Mouse (Mus musculus) embryo, embryonic 10 days (tissue): ENCODE measurements at regions not wholly inside any gene's neighbourhood (a gene's known extent, or its start where the extent isn't known, plus 50 kb on each side); places are given as distances from the start of the nearest gene placed in this dataset.

Experiments used
- DNase-seq: peaks from one replicate; pipeline ENCODE4 v3.0.0-alpha.2; 2015; ENCODE audit warnings: low spot score

GRCm38 (mm10) chr15:68811041-68811440 is 2310.3 kb upstream of the Lrrc6 start:
- DNase-seq = no peak

DNA sequence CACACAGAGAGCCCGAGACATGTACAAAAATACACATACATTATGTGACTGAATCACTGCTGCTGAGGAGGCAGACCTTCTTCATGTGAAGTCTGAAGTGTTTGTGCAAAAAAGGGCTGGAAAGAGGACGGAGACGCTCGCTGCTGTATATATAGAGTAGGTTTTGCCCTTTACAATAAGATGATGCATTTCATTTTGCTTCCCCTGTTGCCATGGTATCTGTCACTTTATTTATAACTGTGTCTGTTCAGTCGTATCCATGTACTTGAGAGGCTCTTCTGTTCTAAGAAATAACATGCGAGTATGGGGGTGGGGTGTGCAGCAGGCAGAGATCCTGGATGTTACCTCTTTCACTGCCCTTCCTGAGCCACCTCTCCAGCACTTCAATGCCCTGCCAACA is 2309.9 kb upstream of the Lrrc6 start:
- DNase-seq = no peak

- DNase-seq = no peak
Observed at GRCm38 (mm10) chr15:68808175-68808574, 2307.5 kb upstream of the Lrrc6 start.

DNA sequence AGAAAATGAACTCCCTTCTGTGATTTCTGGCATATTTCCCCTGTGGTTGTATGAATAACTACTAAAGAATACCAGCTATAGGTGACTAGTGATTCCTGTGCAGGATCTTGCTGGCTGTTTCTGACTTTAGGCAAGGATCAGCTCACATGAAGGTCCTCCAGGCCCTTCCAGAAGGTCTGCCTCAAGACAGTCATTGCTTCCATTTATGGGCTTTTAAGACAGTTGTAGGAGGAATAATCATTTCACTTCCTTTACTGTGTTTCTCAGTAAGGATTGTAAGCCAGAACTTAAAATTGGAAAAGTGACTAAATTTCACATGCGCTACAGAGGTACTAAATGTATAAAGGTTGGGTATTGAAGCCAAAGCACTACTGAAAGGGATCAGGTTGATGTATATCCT is 2303.5 kb upstream of the Lrrc6 start:
- DNase-seq = no peak

GRCm38 (mm10) chr15:68801763-68802162 is 2301.1 kb upstream of the Lrrc6 start:
- no peak for DNase-seq

- DNase-seq = no peak
Observed at GRCm38 (mm10) chr15:68797406-68797805, 2296.7 kb upstream of the Lrrc6 start.

- no peak for DNase-seq
Observed at GRCm38 (mm10) chr15:68795239-68795960, 2294.7 kb upstream of the Lrrc6 start.

- DNase-seq = no peak
Observed at GRCm38 (mm10) chr15:68759948-68760347, 2259.2 kb upstream of the Lrrc6 start.

GRCm38 (mm10) chr15:68755255-68755654 is 2254.5 kb upstream of the Lrrc6 start:
- no peak for DNase-seq

DNA sequence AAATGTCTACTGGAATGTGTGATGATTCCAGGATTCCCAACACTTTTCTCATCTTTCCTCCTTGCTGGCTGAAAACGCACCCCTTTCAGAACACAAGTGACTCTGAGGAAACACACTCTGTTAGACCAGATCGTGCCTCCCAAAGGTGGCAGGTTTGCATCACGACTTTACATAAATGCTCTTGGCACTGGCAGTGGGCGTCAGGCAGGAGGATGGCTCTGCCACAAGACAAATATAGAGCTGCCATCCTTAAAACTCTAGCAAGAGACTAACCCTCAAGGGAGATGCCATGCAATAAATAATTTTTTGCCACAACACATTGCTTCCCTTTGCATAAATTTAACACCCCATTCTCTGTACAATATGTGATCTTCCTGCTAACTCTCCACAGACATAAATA is 2254.1 kb upstream of the Lrrc6 start:
- no peak for DNase-seq

DNA sequence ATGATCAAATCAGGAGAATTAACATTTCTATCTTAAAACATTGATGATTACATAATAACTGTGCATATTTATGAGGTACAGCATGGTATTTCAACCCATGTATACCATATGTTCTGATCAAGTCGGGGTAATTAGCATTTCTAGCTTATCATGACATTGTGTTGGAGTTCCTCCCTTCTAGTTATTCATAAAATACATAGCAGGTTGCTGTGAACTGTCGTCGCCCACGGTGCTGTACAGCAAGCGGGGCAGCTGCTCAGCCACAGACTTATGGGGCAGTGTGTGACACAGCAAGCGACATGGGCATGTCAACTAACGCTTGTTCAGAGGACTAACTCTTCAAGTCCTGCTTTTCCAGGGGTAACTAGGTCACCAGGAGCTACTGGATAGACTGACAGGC is 2238.6 kb upstream of the Lrrc6 start:
- DNase-seq = no peak

DNA sequence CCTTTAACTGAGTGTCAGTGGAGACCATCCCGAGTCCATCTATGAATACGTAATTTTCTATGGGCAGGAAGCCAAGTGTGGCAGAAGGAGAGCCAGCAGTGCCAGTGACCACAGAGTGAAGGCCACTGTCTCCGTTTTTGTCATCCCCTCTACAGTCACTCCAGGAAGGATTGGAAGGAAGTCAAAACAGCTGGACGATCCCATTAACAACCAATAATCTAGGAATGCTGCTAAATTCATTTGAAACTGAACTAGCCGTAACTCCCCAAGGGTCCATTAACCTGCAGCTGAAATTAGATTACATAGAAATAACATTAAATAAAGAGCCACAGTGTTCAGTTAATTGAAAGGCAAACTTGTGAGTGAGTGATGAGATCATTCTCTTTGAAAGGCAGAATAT is 2220.5 kb upstream of the Lrrc6 start:
- DNase-seq = no peak

- DNase-seq = no peak
Observed at GRCm38 (mm10) chr15:68719486-68719885, 2218.8 kb upstream of the Lrrc6 start.

- DNase-seq = no peak
Observed at GRCm38 (mm10) chr15:68714337-68714736, 2213.6 kb upstream of the Lrrc6 start.

- no peak for DNase-seq
Observed at GRCm38 (mm10) chr15:68707306-68707705, 2206.6 kb upstream of the Lrrc6 start.

DNA sequence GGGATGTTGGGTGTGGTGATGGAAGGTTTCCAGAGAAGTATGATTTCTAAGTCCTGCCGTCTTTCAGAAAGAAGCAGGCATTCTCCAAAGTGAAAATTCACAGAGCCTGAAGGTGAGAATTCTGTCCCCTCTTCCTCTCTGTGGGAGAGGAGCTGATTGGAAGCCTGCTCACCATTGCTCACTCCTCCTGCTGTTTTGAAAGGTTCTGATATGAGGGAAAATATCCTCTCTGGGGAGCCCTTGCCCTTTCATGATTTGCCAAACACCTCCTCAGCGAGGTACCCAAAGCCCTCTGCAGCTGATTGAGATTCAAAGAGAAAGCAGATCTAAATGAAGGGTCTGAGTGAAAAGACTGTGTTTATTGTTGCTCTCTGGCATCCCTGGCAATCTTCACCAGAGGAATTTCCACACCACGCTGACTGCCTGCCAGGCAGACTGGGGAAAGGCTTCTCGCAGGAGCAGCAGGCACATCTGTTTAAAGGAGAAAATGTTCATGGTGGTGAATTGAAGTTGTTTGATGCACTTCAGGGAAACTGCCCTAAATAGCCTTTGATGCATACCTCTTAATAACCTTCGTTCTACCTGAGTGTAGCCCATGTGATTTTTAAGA is 2194.4 kb upstream of the Lrrc6 start:
- DNase-seq = no peak

GRCm38 (mm10) chr15:68667462-68667861 is 2166.8 kb upstream of the Lrrc6 start:
- no peak for DNase-seq

- no peak for DNase-seq
Observed at GRCm38 (mm10) chr15:68665331-68665730, 2164.6 kb upstream of the Lrrc6 start.

GRCm38 (mm10) chr15:68656722-68657121 is 2156.0 kb upstream of the Lrrc6 start:
- DNase-seq = no peak

DNA sequence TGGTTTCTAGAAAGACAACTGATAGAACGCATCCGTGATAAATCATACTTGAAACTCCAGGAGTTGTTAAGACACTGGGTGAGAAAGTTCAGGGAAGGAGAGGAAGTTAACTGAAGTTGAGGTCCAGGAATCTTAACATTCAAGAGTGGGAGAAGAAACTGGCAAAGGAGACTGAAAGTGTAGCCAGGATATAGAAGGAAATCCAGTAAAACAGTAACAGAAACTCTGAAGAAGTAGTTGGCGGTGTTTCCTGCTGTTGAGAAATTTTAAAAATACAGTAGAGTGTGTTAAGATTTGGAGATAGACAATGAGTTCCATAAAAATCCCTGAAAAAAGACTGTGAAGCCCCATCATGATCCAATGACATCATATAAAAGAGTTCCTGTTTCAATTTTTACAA is 2154.3 kb upstream of the Lrrc6 start:
- no peak for DNase-seq

DNA sequence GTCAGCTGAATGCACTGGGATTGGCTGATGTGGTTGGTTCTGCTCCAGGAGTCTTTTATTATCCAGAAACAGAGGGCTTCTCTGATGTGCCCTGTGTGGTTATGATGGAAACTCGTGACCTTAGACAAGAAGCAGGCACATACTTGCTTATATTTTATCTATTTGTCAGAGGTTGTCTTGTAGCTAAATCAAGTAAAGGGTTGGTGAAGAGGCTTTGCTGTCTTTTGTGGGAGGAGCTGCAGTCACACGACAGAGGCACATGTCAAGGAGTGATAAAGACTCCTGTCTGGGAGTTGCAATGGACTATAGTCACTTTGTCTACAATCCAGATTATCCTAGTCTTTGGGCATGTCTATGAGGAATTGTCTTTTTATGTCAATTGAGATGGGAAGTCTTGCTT is 2149.9 kb upstream of the Lrrc6 start:
- DNase-seq = no peak

DNA sequence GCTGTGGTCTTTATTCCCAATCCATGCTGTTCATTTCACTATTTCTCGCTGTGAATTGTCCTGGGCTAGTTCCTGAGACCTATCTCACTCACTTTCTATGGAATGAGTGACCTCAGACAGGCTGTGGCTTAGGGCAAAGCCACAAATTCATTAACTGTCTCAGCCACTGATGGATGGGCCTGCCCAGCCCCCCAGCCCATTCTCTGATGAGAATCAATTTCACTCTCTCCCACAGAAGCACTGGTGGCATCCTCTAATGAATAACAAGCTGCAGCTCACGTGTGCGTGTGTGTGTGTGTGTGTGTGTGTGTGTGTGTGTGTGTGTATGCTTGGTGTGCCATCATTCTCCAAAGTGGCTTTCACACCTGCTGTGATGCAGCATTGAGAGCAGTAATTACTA is 2149.3 kb upstream of the Lrrc6 start:
- peak; percentile 52 for DNase-seq

DNA sequence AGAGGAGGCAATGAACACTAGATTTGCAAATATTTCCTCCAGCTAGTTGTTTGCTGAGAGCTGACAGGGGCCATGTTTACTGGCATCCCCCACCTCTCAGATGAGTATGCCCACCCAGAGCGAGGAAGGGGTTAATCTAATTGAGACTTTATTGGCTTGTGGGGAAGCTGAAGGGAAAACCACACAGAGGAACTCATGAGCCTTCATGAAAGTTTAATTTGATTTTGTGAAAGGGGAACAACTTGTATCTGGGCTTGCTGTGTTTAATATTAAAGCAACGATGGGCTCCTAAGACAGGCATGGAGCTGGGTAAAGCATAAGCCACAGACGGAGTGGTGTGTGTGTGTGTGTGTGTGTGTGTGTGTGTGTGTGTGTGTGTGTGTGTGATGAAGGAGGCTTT is 2146.2 kb upstream of the Lrrc6 start:
- DNase-seq = no peak

DNA sequence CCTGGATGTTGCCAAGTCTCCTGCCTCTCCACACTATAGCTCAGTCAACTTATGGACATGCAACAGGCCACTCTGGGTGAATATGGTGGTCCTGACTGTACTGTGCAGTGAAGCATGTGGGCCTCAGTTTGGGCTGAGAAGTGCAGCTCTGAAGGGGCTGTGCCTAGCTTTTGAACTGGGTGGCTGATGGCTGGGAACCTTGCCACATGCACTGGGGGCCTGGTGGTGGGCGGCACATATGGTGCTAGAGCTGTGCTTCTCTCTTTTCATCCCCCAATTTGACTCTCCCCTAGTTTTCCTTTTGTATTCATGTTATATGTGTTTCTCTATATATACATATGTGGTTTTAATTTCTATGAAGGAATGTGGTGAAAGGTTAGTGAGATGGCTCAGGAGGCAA is 2144.2 kb upstream of the Lrrc6 start:
- no peak for DNase-seq
